Mouse (Mus musculus): ENCODE data around the gene Etfdh. TPM values are rescaled to one million over a fixed set of nuclear protein-coding genes. Genes with fewer than 3 reads are reported as not detected.
A peak's percentile ranks its signal among the peaks of the same experiment; 100 is the strongest.

The Etfdh gene
- 58.3 and 63.7 TPM in 2 replicates for polyA plus RNA-seq (2015; fragmentation: Nextera tagmentation; extraction: Ambion mirVana)

GRCm38 (mm10) chr3:79629416-79629730 is at the start of gene Etfdh:
Gene Etfdh (minus strand): TSS chr3:79629500.
- peak within 1 kb of the TSS; percentile 87 for H3K27ac ChIP-seq
- ATAC-seq (ENCODE audit: insufficient number of reproducible peaks, low FRiP score, low TSS enrichment, low read depth), result peak; percentile 11; the same call in 1 of the 2 replicates
- H3K9ac ChIP-seq, result peak within 1 kb of the TSS; percentile 78
- peak within 1 kb of the TSS; percentile 86 for H3K4me2 ChIP-seq
- peak within 1 kb of the TSS; percentile 73 for H3K4me3 ChIP-seq
- peaks cover 5% of the 10 kb centered on the region; the same call in 1 of the 2 replicates for H3K4me1 ChIP-seq
- peaks cover 22% of the 10 kb centered on the region for H3K36me3 ChIP-seq
- WGBS, result under 1% methylated on average over 11 of the region's 11 CpGs
- H3K9me3 ChIP-seq, result no peaks in the 10 kb centered on the region
- H3K27me3 ChIP-seq, result no peaks in the 10 kb centered on the region

GRCm38 (mm10) chr3:79676411-79676810 is 47.1 kb upstream of the Etfdh start:
- Histone ChIP-seq H3K27ac (no peak overlapping the region), H3K4me2 (no peak overlapping the region), H3K36me3 (no peaks in the 10 kb centered on the region), H3K9me3 (no peaks in the 10 kb centered on the region), H3K4me3 (no peak overlapping the region), H3K9ac (no peak overlapping the region), H3K4me1 (no peaks in the 10 kb centered on the region), H3K27me3 (no peaks in the 10 kb centered on the region)
- WGBS, result 86% methylated on average over 3 of the region's 3 CpGs
- ATAC-seq (ENCODE audit: insufficient number of reproducible peaks, low FRiP score, low TSS enrichment, low read depth), result no peak

GRCm38 (mm10) chr3:79674641-79675040 is 45.3 kb upstream of the Etfdh start:
- Histone ChIP-seq H3K4me3 (no peak overlapping the region), H3K4me1 (no peaks in the 10 kb centered on the region), H3K27me3 (no peaks in the 10 kb centered on the region), H3K36me3 (no peaks in the 10 kb centered on the region), H3K27ac (no peak overlapping the region), H3K9ac (no peak overlapping the region), H3K4me2 (no peak overlapping the region), H3K9me3 (no peaks in the 10 kb centered on the region)
- 82% methylated on average over 5 of the region's 5 CpGs for WGBS
- no peak for ATAC-seq (ENCODE audit: insufficient number of reproducible peaks, low FRiP score, low TSS enrichment, low read depth)

GRCm38 (mm10) chr3:79673082-79673481 is 43.8 kb upstream of the Etfdh start:
- Histone ChIP-seq H3K27me3 (no peaks in the 10 kb centered on the region), H3K4me1 (no peaks in the 10 kb centered on the region), H3K4me3 (no peak overlapping the region), H3K9ac (no peak overlapping the region), H3K9me3 (no peaks in the 10 kb centered on the region), H3K27ac (no peak overlapping the region), H3K36me3 (no peaks in the 10 kb centered on the region), H3K4me2 (no peak overlapping the region)
- no peak for ATAC-seq (ENCODE audit: insufficient number of reproducible peaks, low FRiP score, low TSS enrichment, low read depth)
- WGBS, result 12% methylated on average over 4 of the region's 4 CpGs

- WGBS, result 54% methylated on average over 16 of the region's 16 CpGs
- H3K36me3 ChIP-seq, result no peaks in the 10 kb centered on the region
- no peak overlapping the region for H3K27ac ChIP-seq
- no peak for ATAC-seq (ENCODE audit: insufficient number of reproducible peaks, low FRiP score, low TSS enrichment, low read depth)
- H3K4me1 ChIP-seq, result no peaks in the 10 kb centered on the region
- no peak overlapping the region for H3K4me2 ChIP-seq
- no peak overlapping the region for H3K4me3 ChIP-seq
- no peaks in the 10 kb centered on the region for H3K9me3 ChIP-seq
- no peak overlapping the region for H3K9ac ChIP-seq
- no peaks in the 10 kb centered on the region for H3K27me3 ChIP-seq
Measured at GRCm38 (mm10) chr3:79672188-79672587, 42.9 kb upstream of the Etfdh start.

- H3K9me3 ChIP-seq, result no peaks in the 10 kb centered on the region
- no peak overlapping the region for H3K4me2 ChIP-seq
- no peak overlapping the region for H3K4me3 ChIP-seq
- ATAC-seq (ENCODE audit: insufficient number of reproducible peaks, low FRiP score, low TSS enrichment, low read depth), result no peak
- H3K27ac ChIP-seq, result no peak overlapping the region
- no peak overlapping the region for H3K9ac ChIP-seq
- H3K4me1 ChIP-seq, result no peaks in the 10 kb centered on the region
- WGBS, result 71% methylated on average over 7 of the region's 7 CpGs
- no peaks in the 10 kb centered on the region for H3K36me3 ChIP-seq
- no peaks in the 10 kb centered on the region for H3K27me3 ChIP-seq
Measured at GRCm38 (mm10) chr3:79670556-79670955, 41.3 kb upstream of the Etfdh start.

- Histone ChIP-seq H3K4me3 (no peak overlapping the region), H3K4me1 (no peaks in the 10 kb centered on the region), H3K27me3 (no peaks in the 10 kb centered on the region), H3K36me3 (no peaks in the 10 kb centered on the region), H3K9me3 (no peaks in the 10 kb centered on the region), H3K4me2 (no peak overlapping the region), H3K27ac (no peak overlapping the region), H3K9ac (no peak overlapping the region)
- no peak for ATAC-seq (ENCODE audit: insufficient number of reproducible peaks, low FRiP score, low TSS enrichment, low read depth)
- WGBS, result 37% methylated on average over 9 of the region's 9 CpGs
Measured at GRCm38 (mm10) chr3:79664787-79665408, 35.6 kb upstream of the Etfdh start.

GRCm38 (mm10) chr3:79656682-79657081 is 27.4 kb upstream of the Etfdh start:
- WGBS, result 66% methylated on average over 5 of the region's 5 CpGs
- H3K27ac ChIP-seq, result no peak overlapping the region
- H3K9me3 ChIP-seq, result no peaks in the 10 kb centered on the region
- H3K4me2 ChIP-seq, result no peak overlapping the region
- H3K9ac ChIP-seq, result no peak overlapping the region
- no peaks in the 10 kb centered on the region for H3K27me3 ChIP-seq
- no peaks in the 10 kb centered on the region for H3K4me1 ChIP-seq
- no peaks in the 10 kb centered on the region for H3K36me3 ChIP-seq
- ATAC-seq (ENCODE audit: insufficient number of reproducible peaks, low FRiP score, low TSS enrichment, low read depth), result no peak
- H3K4me3 ChIP-seq, result no peak overlapping the region

GRCm38 (mm10) chr3:79652129-79652528 is 22.8 kb upstream of the Etfdh start:
- Histone ChIP-seq H3K4me3 (no peak overlapping the region), H3K4me1 (no peaks in the 10 kb centered on the region), H3K9ac (no peak overlapping the region), H3K36me3 (no peaks in the 10 kb centered on the region), H3K27me3 (no peaks in the 10 kb centered on the region), H3K9me3 (no peaks in the 10 kb centered on the region), H3K4me2 (no peak overlapping the region), H3K27ac (no peak overlapping the region)
- WGBS, result 73% methylated on average over 6 of the region's 6 CpGs
- ATAC-seq (ENCODE audit: insufficient number of reproducible peaks, low FRiP score, low TSS enrichment, low read depth), result no peak

- Histone ChIP-seq H3K4me3 (peak within 1 kb of the TSS; percentile 73), H3K9me3 (no peaks in the 10 kb centered on the region), H3K27ac (peak within 1 kb of the TSS; percentile 87), H3K4me2 (peak within 1 kb of the TSS; percentile 86), H3K27me3 (no peaks in the 10 kb centered on the region), H3K4me1 (peaks cover 5% of the 10 kb centered on the region; the same call in 1 of the 2 replicates), H3K36me3 (peaks cover 20% of the 10 kb centered on the region), H3K9ac (peak within 1 kb of the TSS; percentile 78)
- WGBS, result under 1% methylated on average over 60 of the region's 60 CpGs
- peak; percentile 100 for ATAC-seq (ENCODE audit: insufficient number of reproducible peaks, low FRiP score, low TSS enrichment, low read depth)
Measured at GRCm38 (mm10) chr3:79628561-79629415, 512 bp downstream of the Etfdh start, which contains the start of gene 4930579G24Rik. Gene 4930579G24Rik (plus strand): TSS chr3:79629079.

GRCm38 (mm10) chr3:79628182-79628560 is 1.1 kb downstream of the Etfdh start:
- H3K27me3 ChIP-seq, result no peaks in the 10 kb centered on the region
- H3K27ac ChIP-seq, result peak overlapping the region; percentile 79
- peak overlapping the region; percentile 74 for H3K4me2 ChIP-seq
- no peak for ATAC-seq (ENCODE audit: insufficient number of reproducible peaks, low FRiP score, low TSS enrichment, low read depth)
- WGBS, result 2% methylated on average over 9 of the region's 9 CpGs
- H3K4me1 ChIP-seq, result peaks cover 5% of the 10 kb centered on the region; the same call in 1 of the 2 replicates
- peak overlapping the region; percentile 73 for H3K4me3 ChIP-seq
- peak overlapping the region; percentile 60 for H3K9ac ChIP-seq
- no peaks in the 10 kb centered on the region for H3K9me3 ChIP-seq
- peaks cover 15% of the 10 kb centered on the region for H3K36me3 ChIP-seq

- no peaks in the 10 kb centered on the region for H3K27me3 ChIP-seq
- no peak overlapping the region for H3K27ac ChIP-seq
- H3K9ac ChIP-seq, result peak overlapping the region; percentile 60
- peak overlapping the region; percentile 74 for H3K4me2 ChIP-seq
- no peak for ATAC-seq (ENCODE audit: insufficient number of reproducible peaks, low FRiP score, low TSS enrichment, low read depth)
- peaks cover 13% of the 10 kb centered on the region for H3K36me3 ChIP-seq
- H3K4me3 ChIP-seq, result peak overlapping the region; percentile 73
- no peaks in the 10 kb centered on the region for H3K9me3 ChIP-seq
- 22% methylated on average over 10 of the region's 10 CpGs for WGBS
- peaks cover 5% of the 10 kb centered on the region; the same call in 1 of the 2 replicates for H3K4me1 ChIP-seq
Measured at GRCm38 (mm10) chr3:79627484-79628181, 1.7 kb downstream of the Etfdh start.

Data from limb, embryonic 15.5 days (tissue).